Mouse (Mus musculus): ENCODE data around the gene Cfd.

DNA sequence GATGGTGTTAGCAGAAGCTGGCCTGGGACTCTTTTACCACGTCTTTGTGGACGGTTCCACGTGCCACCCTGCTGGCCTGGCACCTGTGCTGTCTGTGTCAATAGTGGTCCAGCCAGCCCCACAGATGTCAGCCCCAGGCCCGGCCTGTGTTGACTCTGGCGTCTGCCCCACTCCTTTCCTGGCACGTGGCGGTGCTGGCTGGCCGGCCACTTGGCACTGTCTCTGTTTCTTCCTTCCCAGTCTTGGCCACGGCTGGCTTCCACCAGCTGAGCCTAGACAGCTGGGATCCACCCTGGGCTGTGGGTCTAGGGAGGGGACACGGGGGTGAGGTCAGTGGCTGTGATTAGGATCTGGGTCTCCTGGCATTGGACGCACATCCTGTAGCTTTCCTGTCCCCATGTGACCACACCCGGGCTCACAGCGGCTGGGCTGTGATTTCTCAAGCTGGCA is 43.6 kb downstream of the Cfd start:
- no peak for TF ChIP-seq POLR2A (IDR thresholded peaks at IDR 0.05; ENCODE audit: insufficient read depth, low read length)
- no peak for TF ChIP-seq CTCF (IDR thresholded peaks at IDR 0.05; ENCODE audit: low read depth, low read length)
- TF ChIP-seq EP300 (IDR thresholded peaks at IDR 0.05; ENCODE audit: insufficient read depth, low read depth, low read length) = no peak
